Mouse (Mus musculus) kidney, adult 2 months (tissue): ENCODE results near the gene BC037034. TPM values are rescaled to one million over a fixed set of nuclear protein-coding genes. Genes with fewer than 3 reads are reported as not detected.

Experiments
- DNase-seq: peaks from one replicate; pipeline ENCODE4 v3.0.0; 2021
- H3K27ac ChIP-seq: fragments of 200-500 bp; 2 replicates; pipeline ENCODE4 v1.5.1; 2012; ENCODE audit warnings: low read depth, low read length, control low read depth, inconsistent platforms; ENCODE audit not compliant: insufficient read depth
- H3K27me3 ChIP-seq: fragments of 200-500 bp; replicated peaks from 2 replicates; pipeline ENCODE4 v1.6.1; 2012; ENCODE audit warnings: mild to moderate bottlenecking, moderate library complexity, low read length, inconsistent platforms; ENCODE audit not compliant: control insufficient read depth, insufficient read depth
- H3K36me3 ChIP-seq: fragments of 200-500 bp; 2 replicates; pipeline ENCODE4 v1.6.1; 2012; ENCODE audit warnings: mild to moderate bottlenecking, moderate library complexity, low read length, inconsistent platforms; ENCODE audit not compliant: control insufficient read depth, insufficient read depth
- H3K4me1 ChIP-seq: fragments of 200-500 bp; 2 replicates; pipeline ENCODE4 v1.6.1; 2011; ENCODE audit warnings: low read length; ENCODE audit not compliant: control insufficient read depth, insufficient read depth
- H3K4me3 ChIP-seq: fragments of 200-500 bp; 2 replicates; pipeline ENCODE4 v1.5.1; 2011; ENCODE audit warnings: mild to moderate bottlenecking, low read depth, low read length, control low read depth; ENCODE audit not compliant: insufficient read depth
- CTCF ChIP-seq: fragments of 200-500 bp; conservative IDR thresholded peaks from 2 replicates; pipeline ENCODE4 v1.5.1; 2011; ENCODE audit warnings: low read depth, mild to moderate bottlenecking, control low read depth, low read length, moderate library complexity, mixed read lengths; ENCODE audit not compliant: insufficient read depth, insufficient read length
- POLR2A ChIP-seq: fragments of 200-500 bp; IDR thresholded peaks from one replicate; pipeline ENCODE4 v1.6.1; 2011; ENCODE audit warnings: low read depth, low read length, control low read depth
- WGBS: fragments of 180-500 bp; shearing (Covaris S2); methylation state at CpG from one replicate; pipeline ENCODE4 v1.1.7; 2018; 5-methylcytosine and 5-hydroxymethylcytosine counted together
- polyA plus RNA-seq: library from polyadenylated mRNA; depleted of rRNA; stranded (reverse); fragments of >200 nt; gene quantifications from 2 replicates; pipeline ENCODE4 v1.2.3, GENCODE M21; 2012

The BC037034 gene
- polyA plus RNA-seq, 1 experiment: 28.5 TPM

DNA sequence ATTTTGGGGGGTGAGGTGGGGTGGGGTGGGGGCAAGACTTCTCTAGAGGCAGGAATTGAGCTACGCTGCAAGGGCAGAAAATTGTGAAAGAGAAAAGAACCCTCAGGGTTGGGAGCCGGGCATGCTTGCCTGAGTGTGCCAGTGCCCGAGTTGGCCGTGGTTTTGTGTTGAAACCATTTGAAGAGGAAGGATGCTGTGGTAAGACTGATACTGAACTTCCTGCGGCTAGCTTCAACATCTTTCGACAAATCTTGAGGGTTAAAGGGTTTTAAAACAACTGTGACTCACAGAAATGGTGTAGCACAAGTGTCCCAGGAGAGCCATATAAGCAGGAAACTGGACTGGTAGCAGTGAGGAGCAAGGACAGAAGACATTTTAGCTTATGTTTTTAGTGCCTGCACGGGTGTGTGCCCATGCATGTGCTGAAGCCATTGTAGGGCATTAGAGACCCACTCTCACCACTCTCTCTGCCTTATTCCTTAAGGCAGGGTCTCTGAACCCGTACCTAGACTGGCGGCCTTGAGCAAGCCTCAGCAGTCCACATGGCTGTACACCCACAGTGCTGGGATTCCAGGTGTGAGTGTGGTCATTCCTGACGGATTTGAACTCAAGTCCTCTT, 6.8 kb downstream of the BC037034 start:
- Histone ChIP-seq H3K4me1 (no peaks in the 10 kb centered on the region; the same call in 1 of the 2 replicates), H3K27me3 (no peaks in the 10 kb centered on the region), H3K4me3 (no peak overlapping the region), H3K36me3 (no peaks in the 10 kb centered on the region), H3K27ac (no peak overlapping the region)
- TF ChIP-seq POLR2A: no peak
- no peak for TF ChIP-seq CTCF
- no peak for DNase-seq
- 86% methylated on average over 10 of the region's 10 CpGs for WGBS

DNA sequence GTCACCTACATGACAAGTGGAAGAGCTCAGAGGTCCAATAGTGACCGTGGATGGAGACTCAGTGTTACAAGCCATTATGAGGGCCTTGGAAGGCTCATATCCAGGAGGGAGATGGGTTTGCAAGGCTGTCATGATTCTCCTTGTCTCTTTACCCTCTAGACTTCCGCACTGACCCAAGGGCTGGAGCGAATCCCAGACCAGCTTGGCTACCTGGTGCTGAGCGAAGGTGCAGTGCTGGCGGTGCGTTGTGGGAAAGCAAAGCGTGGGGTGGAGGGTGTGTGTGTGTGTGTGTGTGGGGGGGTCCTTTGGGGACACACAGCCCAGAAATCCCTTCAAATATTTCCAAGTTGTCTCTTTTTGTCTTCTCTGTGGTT, 7.8 kb downstream of the BC037034 start:
- no peak for TF ChIP-seq POLR2A
- no peak for TF ChIP-seq CTCF
- 8% methylated on average over 7 of the region's 7 CpGs for WGBS
- H3K27me3 ChIP-seq: no peaks in the 10 kb centered on the region
- no peaks in the 10 kb centered on the region for H3K36me3 ChIP-seq
- H3K27ac ChIP-seq: peak overlapping the region; percentile 71
- H3K4me1 ChIP-seq: no peaks in the 10 kb centered on the region; the same call in 1 of the 2 replicates
- DNase-seq: no peak
- peak overlapping the region; percentile 79 for H3K4me3 ChIP-seq

DNA sequence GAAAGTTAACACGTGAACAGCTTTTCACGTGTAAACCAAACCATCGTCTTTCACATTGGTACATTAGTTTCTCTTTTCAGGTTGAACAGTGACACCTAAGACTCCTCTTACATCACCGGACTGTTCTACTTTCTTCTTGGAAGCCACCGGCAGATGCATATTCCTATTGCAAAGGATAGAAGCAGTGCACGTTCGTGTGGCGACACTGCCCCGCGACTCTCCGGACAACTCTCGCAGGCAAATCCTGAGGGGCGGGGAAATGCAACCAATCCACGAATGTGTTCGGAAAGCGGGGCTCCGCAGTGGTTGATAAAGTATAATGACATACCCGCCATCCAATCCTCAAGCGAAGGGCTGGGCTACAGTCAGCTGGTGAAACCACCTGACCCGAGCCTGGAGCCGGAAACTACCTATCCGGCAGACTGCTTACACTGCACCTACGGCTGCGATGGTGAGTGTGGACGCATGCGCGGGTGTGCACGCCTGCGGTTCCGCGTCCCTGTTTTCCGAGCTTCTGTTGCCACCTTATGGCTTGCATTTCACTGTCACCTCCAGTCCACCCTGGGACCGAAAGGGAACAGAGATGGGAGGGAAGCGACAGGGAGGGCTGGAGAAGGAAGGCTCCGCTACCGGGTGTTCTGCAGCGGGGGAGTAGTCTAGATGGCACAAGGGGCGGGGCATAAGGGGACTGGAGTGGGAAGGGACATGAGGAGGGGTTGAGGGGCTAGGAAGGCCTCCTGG, 8.3 kb downstream of the BC037034 start, which contains the start of gene Lamtor4:
TSS of gene Lamtor4 (plus strand) at position 130 of the 741 bp plus-strand sequence.
- under 1% methylated on average over 38 of the region's 38 CpGs for WGBS
- Histone ChIP-seq H3K27me3 (no peaks in the 10 kb centered on the region), H3K4me3 (peak within 1 kb of the TSS; percentile 79), H3K36me3 (no peaks in the 10 kb centered on the region), H3K4me1 (no peaks in the 10 kb centered on the region; the same call in 1 of the 2 replicates), H3K27ac (peak within 1 kb of the TSS; percentile 71)
- TF ChIP-seq CTCF: peak; percentile 48
- peak; percentile 74 for TF ChIP-seq POLR2A
- peak; percentile 99 for DNase-seq

DNA sequence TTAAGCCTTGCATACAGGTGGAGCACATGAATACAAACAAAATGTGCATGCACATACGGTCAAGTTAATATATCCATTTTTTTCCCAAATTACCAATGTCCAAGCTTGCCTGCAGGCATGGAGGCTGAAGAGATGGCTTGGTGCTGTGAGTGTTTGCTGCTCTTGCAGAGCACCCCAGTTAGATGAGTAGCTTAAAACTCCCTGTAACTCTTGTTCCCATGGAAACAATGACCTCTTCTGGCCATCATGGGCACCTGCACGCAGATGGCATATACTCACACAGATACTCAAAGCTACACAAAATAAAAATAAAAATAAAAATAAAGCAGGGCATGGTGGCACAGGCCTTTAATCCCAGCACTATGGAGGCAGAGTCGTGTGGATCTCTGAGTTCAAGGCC, 10.8 kb downstream of the BC037034 start:
- TF ChIP-seq POLR2A (no peak), CTCF (no peak)
- H3K27me3 ChIP-seq: no peaks in the 10 kb centered on the region
- H3K4me3 ChIP-seq: no peak overlapping the region
- H3K27ac ChIP-seq: no peak overlapping the region
- WGBS: 94% methylated on average over 3 of the region's 3 CpGs
- H3K36me3 ChIP-seq: no peaks in the 10 kb centered on the region
- no peaks in the 10 kb centered on the region; the same call in 1 of the 2 replicates for H3K4me1 ChIP-seq
- DNase-seq: no peak

DNA sequence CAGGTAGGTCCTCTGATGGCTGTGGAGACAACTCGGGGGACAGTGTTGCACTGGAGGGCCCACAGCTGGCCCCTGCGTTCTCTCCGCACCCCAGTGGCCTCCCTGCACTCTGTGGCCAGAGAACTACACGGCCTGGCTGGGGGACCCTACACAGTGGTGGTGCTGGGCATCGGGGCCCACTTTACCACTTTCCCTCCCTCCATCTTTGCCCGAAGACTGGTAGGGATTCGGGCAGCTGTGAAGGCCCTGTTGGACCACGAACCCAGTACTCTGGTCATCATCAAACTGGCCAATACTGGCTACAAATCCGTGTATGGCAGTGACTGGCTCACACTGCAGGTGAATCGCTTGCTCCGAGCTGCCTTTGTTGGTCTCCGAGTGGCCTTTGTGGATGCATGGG, 12.7 kb downstream of the BC037034 start:
- H3K4me1 ChIP-seq: no peaks in the 10 kb centered on the region; the same call in 1 of the 2 replicates
- TF ChIP-seq POLR2A: no peak
- no peak for TF ChIP-seq CTCF
- no peak overlapping the region for H3K4me3 ChIP-seq
- H3K36me3 ChIP-seq: no peaks in the 10 kb centered on the region
- H3K27me3 ChIP-seq: no peaks in the 10 kb centered on the region
- no peak for DNase-seq
- 86% methylated on average over 12 of the region's 12 CpGs for whole genome bisulfite sequencing
- H3K27ac ChIP-seq: no peak overlapping the region

DNA sequence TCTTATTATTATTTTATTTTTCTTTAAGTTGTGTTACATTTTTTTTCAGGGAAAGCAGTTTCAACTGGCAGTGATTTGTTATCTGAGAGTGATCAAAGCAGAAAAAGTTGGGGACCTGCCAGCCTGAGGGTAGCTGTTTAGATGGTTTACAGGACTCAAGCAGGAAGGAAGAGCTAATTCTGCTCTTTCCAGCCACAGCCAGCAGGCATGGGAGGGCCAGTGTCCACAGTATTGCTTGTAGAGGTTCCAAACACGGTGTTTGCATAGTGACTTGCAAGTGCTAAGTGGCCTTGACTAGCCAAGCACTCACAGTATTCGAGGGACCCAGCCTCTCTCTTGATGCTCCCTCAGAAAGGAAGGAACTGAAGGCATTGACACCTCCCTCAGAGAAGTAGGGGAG, 22.3 kb downstream of the BC037034 start:
- Histone ChIP-seq H3K36me3 (no peaks in the 10 kb centered on the region), H3K27me3 (no peaks in the 10 kb centered on the region), H3K27ac (no peak overlapping the region), H3K4me1 (no peaks in the 10 kb centered on the region), H3K4me3 (no peak overlapping the region)
- TF ChIP-seq CTCF (no peak), POLR2A (no peak)
- WGBS: 38% methylated on average over 2 of the region's 2 CpGs
- DNase-seq: no peak

DNA sequence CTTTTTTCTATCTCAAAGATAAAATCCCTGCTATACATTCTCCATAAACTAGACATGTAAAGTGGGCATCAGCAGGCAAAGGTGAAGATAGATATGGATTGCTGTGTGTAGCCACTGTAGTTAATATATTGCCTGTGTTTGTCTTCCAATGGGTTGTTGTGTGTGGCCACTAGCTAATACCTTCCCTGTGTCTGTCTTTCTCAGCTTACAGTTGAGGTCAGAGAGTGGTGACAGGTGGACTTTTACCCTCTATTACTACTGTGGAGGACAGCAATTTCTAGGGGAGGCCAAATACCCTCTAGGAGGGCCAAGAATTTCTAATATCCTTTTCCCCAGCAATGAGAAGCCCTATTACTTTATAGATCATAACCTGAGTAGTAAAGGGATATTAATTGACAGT, 29.6 kb downstream of the BC037034 start:
- DNase-seq: no peak
- TF ChIP-seq CTCF (no peak), POLR2A (no peak)
- H3K4me3 ChIP-seq: no peak overlapping the region
- no peaks in the 10 kb centered on the region for H3K27me3 ChIP-seq
- H3K27ac ChIP-seq: peak overlapping the region; percentile 71
- no peaks in the 10 kb centered on the region for H3K36me3 ChIP-seq
- no peaks in the 10 kb centered on the region; the same call in 1 of the 2 replicates for H3K4me1 ChIP-seq
